In genomic region chr3:126643071-126644010, GRCm38 (mm10) we compare ENCODE assay signal across 14 mouse cellular contexts. TPM values are rescaled to one million over a fixed set of nuclear protein-coding genes. Genes with fewer than 3 reads are reported as not detected.
DNase-seq lines count a peak whose midpoint lies in the region; ATAC-seq and TF ChIP-seq lines count a peak whose summit lies in the region.
"Had no signal": no experiment of that assay in that cellular context is flagged by ENCODE, and none has a peak within 500 bp of the region (broad histone marks: within the 10 kb centered on the region; RNA-seq: fewer than 3 reads in every experiment).

No protein-coding gene starts in this region.

- H3K27me3 ChIP-seq in forebrain, postnatal 0 days (ENCODE audit: insufficient read depth, low read length) = no peaks in the 10 kb centered on the region
- H3K27me3 ChIP-seq in forebrain, embryonic 12.5 days = no peaks in the 10 kb centered on the region
- H3K27me3 ChIP-seq in lung, embryonic 15.5 days = no peaks in the 10 kb centered on the region

- H3K36me3 ChIP-seq in forebrain, postnatal 0 days (ENCODE audit: insufficient read depth) = no peaks in the 10 kb centered on the region
- no peaks in the 10 kb centered on the region for H3K36me3 ChIP-seq in forebrain, embryonic 12.5 days (replicated peaks)
- H3K36me3 ChIP-seq in lung, embryonic 15.5 days = no peaks in the 10 kb centered on the region
- H3K36me3 ChIP-seq: limb, embryonic 10.5 days had no signal

- peaks cover 3% of the 10 kb centered on the region; the same call in 1 of the 2 replicates for H3K4me1 ChIP-seq in forebrain, postnatal 0 days (ENCODE audit: insufficient read depth)
- H3K4me1 ChIP-seq in forebrain, embryonic 12.5 days = peaks cover 13% of the 10 kb centered on the region; the same call in 1 of the 2 replicates
- peaks cover 43% of the 10 kb centered on the region for H3K4me1 ChIP-seq in lung, embryonic 15.5 days

- ATAC-seq in forebrain, postnatal 0 days = no peak
- no peak for ATAC-seq in forebrain, embryonic 12.5 days (ENCODE audit: low FRiP score)
- no peak for ATAC-seq in lung, embryonic 15.5 days (ENCODE audit: borderline replicate concordance, extremely low read depth, low FRiP score, low TSS enrichment)
- no peak for ATAC-seq in granulocyte monocyte progenitor cell, adult 5-6 weeks (replicated peaks; ENCODE audit: poor library complexity, severe bottlenecking)
- ATAC-seq: lung, postnatal 0 days had no signal

- TF ChIP-seq CTCF in forebrain, postnatal 0 days (IDR thresholded peaks at IDR 0.05; ENCODE audit: low read depth) = no peak

- no peak overlapping the region for H3K4me3 ChIP-seq in forebrain, postnatal 0 days (ENCODE audit: low read depth, low read length)
- no peak overlapping the region for H3K4me3 ChIP-seq in forebrain, embryonic 12.5 days (replicated peaks)
- H3K4me3 ChIP-seq in lung, embryonic 15.5 days = no peak overlapping the region
- H3K4me3 ChIP-seq: erythroblast, embryonic 14.5 days; layer of hippocampus, adult 2 months; limb, embryonic 10.5 days; myocyte had no signal

- 0 out of 2 replicates have a peak overlapping the region, but pooled peaks have one; percentile 15 for H3K4me2 ChIP-seq in forebrain, postnatal 0 days (ENCODE audit: low read depth)
- H3K4me2 ChIP-seq in forebrain, embryonic 12.5 days = no peak overlapping the region
- H3K4me2 ChIP-seq in lung, embryonic 15.5 days = peak overlapping the region; percentile 26; the same call in 1 of the 2 replicates
- H3K4me2 ChIP-seq: heart, embryonic 11.5 days had no signal

- no peaks in the 10 kb centered on the region for H3K9me3 ChIP-seq in forebrain, postnatal 0 days (ENCODE audit: low read length)
- H3K9me3 ChIP-seq in forebrain, embryonic 12.5 days = no peaks in the 10 kb centered on the region
- H3K9me3 ChIP-seq in lung, embryonic 15.5 days = no peaks in the 10 kb centered on the region
- H3K9me3 ChIP-seq: limb, embryonic 10.5 days had no signal

- no peak overlapping the region for H3K9ac ChIP-seq in forebrain, postnatal 0 days
- H3K9ac ChIP-seq in forebrain, embryonic 12.5 days = no peak overlapping the region
- H3K9ac ChIP-seq in lung, embryonic 15.5 days = no peak overlapping the region

- WGBS in forebrain, postnatal 0 days = 19% methylated on average over 10 of the region's 10 CpGs
- WGBS in forebrain, embryonic 12.5 days = 11% methylated on average over 10 of the region's 10 CpGs
- WGBS in lung, embryonic 15.5 days = 17% methylated on average over 10 of the region's 10 CpGs

- peak; percentile 41 for DNase-seq in forebrain, postnatal 0 days
- DNase-seq in lung, postnatal 10 days = no peak
- peak; percentile 87 for DNase-seq in fat pad, adult 2 months (ENCODE audit: extremely low read depth, low read depth, low spot score)
- DNase-seq in retina, postnatal 1 day = peak; percentile 25
- DNase-seq in Muller cell, postnatal 12 days (ENCODE audit: inconsistent ontology term) = no peak

- H3K27ac ChIP-seq in forebrain, postnatal 0 days (ENCODE audit: low read depth, low read length) = no peak overlapping the region
- H3K27ac ChIP-seq in forebrain, embryonic 12.5 days = no peak overlapping the region
- H3K27ac ChIP-seq in lung, embryonic 15.5 days = peak overlapping the region; percentile 44
- H3K27ac ChIP-seq: layer of hippocampus, adult 2 months; limb, embryonic 10.5 days had no signal

RNA-seq across cellular contexts. Expression of gene Camk2d, which starts 47.2 kb away (rescaled TPM):
- 62.3 and 97.7 TPM in 2 replicates for total RNA-seq in forebrain, postnatal 0 days (2014; rRNA removed)
- 30.9 and 52.8 TPM in 2 replicates for polyA plus RNA-seq in forebrain, postnatal 0 days (2015; fragmentation: Nextera tagmentation; extraction: Ambion mirVana)
- polyA plus RNA-seq in forebrain, embryonic 12.5 days (2016; fragmentation: Nextera tagmentation; extraction: Ambion mirVana) = 19.7 and 24.0 TPM in 2 replicates
- 35.1 and 39.0 TPM in 2 replicates for polyA plus RNA-seq in lung, embryonic 15.5 days (2015; fragmentation: Nextera tagmentation; extraction: Ambion mirVana)
- total RNA-seq in granulocyte monocyte progenitor cell, adult 5-6 weeks (2014; fragmentation: Nextera tagmentation) = 11.8 and 14.5 TPM in 2 replicates
- 8.6 and 14.9 TPM in 2 replicates for total RNA-seq in granulocyte monocyte progenitor cell, adult 5-6 weeks (2017)
- polyA plus RNA-seq: erythroblast, embryonic 14.5 days had no signal

Comparison
In these comparisons a context has a peak if more than half of its experiments do, and no peak if none do; other contexts are left out.
1. DNase-seq: peak in forebrain, postnatal 0 days (single experiment), fat pad, adult 2 months (single experiment) and retina, postnatal 1 day (single experiment); none in lung, postnatal 10 days (single experiment) and Muller cell, postnatal 12 days (single experiment).